Mouse (Mus musculus) heart, adult 2 months (tissue): ENCODE data around the gene Atp10a.

Source experiments
- CTCF ChIP-seq: fragments of 200-600 bp; IDR thresholded peaks from 2 replicates; pipeline ENCODE4 v1.8.1; 2022; ENCODE audit warnings: antibody characterized with exemption, mild to moderate bottlenecking, moderate library complexity
- EP300 ChIP-seq: fragments of 200-500 bp; IDR thresholded peaks from 2 replicates; pipeline ENCODE4 v1.6.1; 2011; ENCODE audit warnings: low read depth, low read length, control low read depth; ENCODE audit not compliant: insufficient read depth
- POLR2A ChIP-seq: fragments of 200-500 bp; IDR thresholded peaks from 2 replicates; pipeline ENCODE4 v1.6.1; 2011; ENCODE audit warnings: mild to moderate bottlenecking, low read depth, low read length, control low read depth; ENCODE audit not compliant: insufficient read depth

DNA sequence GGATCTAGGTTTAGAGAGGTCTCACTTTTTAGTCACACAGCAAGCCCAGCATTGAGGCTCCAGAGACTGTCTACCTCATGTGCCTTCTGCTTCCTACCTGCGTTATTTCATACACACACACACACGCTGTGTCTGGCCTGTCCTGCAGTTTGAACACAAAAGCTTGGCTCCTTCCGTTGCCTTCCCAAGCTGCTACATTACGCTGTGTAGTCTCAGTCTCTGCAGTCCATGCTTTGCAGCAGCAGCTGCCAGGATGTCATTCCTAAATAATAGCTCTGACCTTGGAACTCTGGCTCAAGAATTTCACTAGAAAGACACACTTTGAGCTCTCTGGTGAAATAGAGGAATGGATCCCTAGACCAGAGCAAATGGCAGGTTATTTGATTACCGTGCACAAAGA lies 96.1 kb downstream of the Atp10a start:
- TF ChIP-seq POLR2A (no peak), CTCF (no peak), EP300 (no peak)
